Mouse (Mus musculus) cerebellum, postnatal 25 days (tissue): ENCODE measurements at regions not wholly inside any gene's neighbourhood (a gene's known extent, or its start where the extent isn't known, plus 50 kb on each side); places are given as distances from the start of the nearest gene placed in this dataset.

Experiments
- DNase-seq, 2 experiments: peaks; one replicate each; pipeline ENCODE4 v3.0.0; 2021; ENCODE audit warnings: mixed read lengths in 2 of 2

DNA sequence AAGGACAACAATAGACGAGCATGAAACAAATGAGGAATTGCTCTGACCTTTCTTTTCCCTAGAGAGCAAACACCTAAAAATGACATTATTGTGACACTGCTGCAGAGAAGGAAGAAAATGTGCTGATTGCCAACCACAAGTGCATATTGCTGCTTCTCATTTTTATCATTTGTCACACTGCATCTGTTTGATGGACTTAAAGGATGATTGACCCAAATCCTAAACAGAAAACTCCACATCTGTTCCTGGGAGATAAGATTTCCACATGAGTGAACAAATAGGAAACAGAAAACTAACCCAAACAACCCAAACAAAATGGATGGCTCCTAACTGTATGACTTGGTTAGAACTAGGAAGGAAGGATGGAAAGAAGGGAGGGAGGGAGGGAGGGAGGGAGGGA lies 118.5 kb downstream of the Ccdc50 start:
- DNase-seq, result no peak

DNA sequence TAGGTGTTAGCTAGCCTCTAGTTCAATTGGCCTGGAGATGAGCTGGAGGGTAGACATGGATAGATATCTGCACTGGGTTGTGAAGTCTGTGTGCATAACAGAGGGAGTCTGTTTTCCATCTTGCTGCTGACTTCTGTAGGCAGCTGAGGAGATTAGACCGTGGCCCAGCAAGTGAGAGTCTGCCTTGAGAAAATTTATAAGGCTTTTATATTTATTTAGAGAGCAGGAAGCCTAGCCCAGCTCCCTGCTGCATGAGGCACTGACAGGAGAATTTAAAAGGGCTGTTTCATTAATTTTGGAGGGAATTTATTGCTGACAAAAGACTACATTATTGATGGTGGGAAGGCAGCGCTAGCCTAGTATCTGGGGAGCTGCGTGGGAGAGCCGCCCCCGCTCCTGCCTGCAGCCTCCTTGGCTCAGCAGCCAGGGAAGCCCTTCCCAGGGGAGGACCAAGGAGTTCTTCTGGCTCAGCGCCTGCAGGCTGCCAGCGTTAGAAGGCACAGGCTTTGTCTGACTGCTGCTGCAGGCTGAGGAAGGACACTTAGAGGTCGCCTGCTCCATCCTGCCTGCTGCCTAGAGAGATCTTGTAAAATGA lies 135.0 kb downstream of the Ccdc50 start:
- peak; percentile 60 to 71 for DNase-seq

DNA sequence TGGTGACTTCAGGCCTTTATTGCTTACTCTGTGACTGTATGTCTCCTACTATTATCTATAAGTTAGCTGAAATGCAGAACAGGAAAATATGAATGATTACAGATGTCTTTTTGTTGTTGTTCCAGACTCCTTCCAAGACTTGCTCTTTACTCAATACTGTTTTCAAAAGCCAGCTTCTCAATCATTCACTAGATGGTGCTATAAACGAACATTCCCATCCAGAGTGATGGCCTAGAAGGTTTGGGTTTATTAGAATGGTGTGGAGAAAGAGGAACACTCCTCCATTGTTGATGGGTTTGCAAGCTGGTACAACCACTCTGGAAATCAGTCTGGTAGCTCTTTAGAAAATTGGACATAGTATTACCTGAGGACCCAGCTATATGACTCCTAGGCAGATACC lies 138.0 kb downstream of the Ccdc50 start:
- no peak for DNase-seq

DNA sequence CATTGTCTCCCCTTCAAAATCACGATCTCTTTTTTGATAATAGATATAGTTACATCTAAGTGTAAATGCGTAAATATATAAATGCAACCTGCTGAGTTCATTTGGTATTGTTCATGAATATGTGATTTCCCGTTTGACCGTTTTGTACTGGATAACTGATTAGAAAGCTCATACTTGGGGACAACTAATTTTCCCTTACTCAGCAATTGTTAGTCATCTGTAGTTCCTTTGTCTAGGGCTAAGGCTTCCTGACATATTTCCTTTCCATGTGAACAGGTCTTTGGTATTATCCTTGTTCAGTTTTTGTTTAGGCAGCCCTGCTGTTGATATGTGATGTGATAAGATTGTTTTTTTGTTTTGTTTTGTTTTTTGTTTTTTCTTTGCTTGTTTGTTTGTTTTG lies 142.0 kb downstream of the Ccdc50 start:
- no peak for DNase-seq
